Mouse (Mus musculus) G1E (cell line): ENCODE measurements around the gene Mfrp.

Source experiments
- CTCF ChIP-seq: IDR thresholded peaks from 2 replicates; pipeline ENCODE4 v1.5.1; 2012; ENCODE audit warnings: low read depth, low read length, inconsistent platforms, mixed read lengths
- GATA1 ChIP-seq: IDR thresholded peaks from 2 replicates; pipeline ENCODE4 v1.6.1; 2012; ENCODE audit warnings: borderline replicate concordance, low read length, inconsistent platforms, mixed read lengths
- POLR2AphosphoS5 ChIP-seq: IDR thresholded peaks from 2 replicates; pipeline ENCODE4 v1.6.1; 2012; ENCODE audit warnings: low read depth, low read length, inconsistent platforms; ENCODE audit not compliant: insufficient replicate concordance
- TAL1 ChIP-seq: conservative IDR thresholded peaks from 2 replicates; pipeline ENCODE4 v1.6.1; 2012; ENCODE audit warnings: low read depth, low read length, inconsistent platforms, mixed read lengths

GRCm38 (mm10) chr9:44085276-44085675, 16.3 kb upstream of the Mfrp start:
- no peak for TF ChIP-seq CTCF
- TF ChIP-seq TAL1: no peak
- TF ChIP-seq POLR2AphosphoS5: no peak
- TF ChIP-seq GATA1: no peak
